Mouse (Mus musculus): ENCODE measurements around the gene Mrtfb.
A peak's percentile ranks its signal among the peaks of the same experiment; 100 is the strongest.

Gene Mrtfb

DNA sequence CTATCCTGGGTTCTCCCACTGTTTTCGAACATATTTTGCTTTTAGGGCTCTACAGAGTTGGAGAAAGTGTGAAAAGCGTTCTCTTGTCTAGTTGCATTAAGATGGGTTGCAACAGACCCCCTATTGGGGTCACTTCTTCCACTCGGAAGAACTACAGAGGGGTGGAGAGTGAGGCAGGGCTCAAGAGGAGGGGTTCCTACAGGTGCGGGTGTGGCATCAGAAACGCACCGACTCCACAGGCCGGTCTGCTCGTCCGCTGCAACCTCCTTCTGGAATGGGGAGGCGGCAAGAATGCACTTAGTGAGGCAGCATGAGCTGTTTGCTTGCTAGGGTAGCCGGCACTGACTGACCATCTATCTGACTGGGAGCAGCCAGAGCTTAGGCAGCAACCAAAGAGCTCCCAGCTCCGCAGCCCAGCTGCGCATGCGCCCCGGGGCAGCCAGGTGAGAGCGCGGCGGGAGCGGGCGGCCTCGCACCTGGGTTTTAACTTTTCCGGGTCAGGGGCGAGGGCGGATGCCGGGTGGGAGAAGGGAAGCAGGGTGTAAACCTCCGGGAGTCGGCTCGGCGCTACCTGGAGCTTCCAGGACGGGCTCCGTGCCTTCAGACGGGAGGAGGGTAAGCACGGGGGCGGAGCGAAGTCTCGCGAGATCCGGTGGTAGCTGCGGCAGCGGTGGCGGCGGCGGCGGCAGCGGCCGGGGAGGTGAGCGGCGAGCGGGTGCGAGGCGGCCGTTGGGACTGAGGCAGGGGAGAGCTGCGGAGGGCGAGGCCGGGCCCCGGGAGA is at the start of gene Mrtfb:
Mrtfb (plus strand) TSS at position 627 of the 781 bp plus-strand sequence.
- peak; percentile 93 for DNase-seq (ENCODE audit: low spot score)

DNA sequence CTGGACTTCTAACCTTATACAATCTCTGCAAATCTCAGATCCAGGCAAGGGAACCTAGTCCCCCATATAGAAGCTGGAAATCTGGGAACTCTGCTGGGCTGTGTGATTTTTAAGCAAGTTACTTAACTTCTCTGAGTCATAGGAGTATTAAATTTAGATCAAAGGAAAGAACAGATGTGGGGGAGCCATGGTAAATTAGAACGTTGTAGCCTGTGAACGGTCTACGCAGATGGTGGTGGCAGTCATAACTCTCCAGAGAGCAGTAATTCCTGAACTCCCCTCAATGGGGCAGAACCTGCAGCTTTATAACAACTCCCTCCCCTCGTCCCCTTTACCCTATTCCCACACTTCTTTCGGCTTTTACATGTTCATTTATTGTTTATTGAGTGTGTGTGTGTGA is 48.6 kb upstream of the Mrtfb start:
- no peak for DNase-seq (ENCODE audit: low spot score)

DNA sequence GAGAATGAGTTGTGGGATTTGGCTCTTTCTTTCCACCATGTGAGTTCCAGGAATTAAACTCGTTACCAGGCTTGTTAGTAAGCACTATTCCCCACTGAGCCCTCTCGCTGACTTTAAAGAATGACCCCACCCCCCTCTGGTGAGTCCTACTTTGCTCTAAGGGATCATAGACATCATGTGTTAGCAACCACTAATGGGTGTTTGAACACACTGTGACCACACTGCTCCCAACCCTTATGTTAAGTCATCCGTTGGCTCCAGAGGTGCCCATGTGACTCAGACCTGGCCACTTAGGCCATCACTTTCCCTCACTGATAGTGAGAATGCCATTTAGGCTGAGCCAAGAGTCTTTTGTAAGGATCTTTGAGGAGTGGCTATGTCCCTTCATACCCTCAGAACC is 48.2 kb upstream of the Mrtfb start:
- peak; percentile 31 for DNase-seq (ENCODE audit: low spot score)

DNA sequence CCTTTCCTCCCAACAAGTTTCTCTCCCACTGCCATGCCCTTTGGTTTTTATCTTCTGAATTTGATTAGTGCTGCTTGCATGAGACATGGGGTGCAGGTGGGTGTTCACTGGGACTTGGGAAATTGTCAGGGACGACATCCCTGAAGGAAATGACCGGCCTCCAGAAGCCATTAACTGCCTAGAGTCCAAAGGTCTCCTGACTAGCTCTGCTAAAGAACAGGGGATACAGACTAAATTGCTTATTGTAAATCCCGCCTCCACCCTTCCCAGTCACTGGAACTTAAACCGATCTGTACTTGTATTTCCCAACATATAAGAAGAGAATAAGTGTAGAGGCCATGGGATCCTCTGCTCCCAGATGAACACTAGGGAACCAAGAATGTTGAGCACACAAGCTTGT is 43.5 kb upstream of the Mrtfb start:
- no peak for DNase-seq (ENCODE audit: low spot score)

DNA sequence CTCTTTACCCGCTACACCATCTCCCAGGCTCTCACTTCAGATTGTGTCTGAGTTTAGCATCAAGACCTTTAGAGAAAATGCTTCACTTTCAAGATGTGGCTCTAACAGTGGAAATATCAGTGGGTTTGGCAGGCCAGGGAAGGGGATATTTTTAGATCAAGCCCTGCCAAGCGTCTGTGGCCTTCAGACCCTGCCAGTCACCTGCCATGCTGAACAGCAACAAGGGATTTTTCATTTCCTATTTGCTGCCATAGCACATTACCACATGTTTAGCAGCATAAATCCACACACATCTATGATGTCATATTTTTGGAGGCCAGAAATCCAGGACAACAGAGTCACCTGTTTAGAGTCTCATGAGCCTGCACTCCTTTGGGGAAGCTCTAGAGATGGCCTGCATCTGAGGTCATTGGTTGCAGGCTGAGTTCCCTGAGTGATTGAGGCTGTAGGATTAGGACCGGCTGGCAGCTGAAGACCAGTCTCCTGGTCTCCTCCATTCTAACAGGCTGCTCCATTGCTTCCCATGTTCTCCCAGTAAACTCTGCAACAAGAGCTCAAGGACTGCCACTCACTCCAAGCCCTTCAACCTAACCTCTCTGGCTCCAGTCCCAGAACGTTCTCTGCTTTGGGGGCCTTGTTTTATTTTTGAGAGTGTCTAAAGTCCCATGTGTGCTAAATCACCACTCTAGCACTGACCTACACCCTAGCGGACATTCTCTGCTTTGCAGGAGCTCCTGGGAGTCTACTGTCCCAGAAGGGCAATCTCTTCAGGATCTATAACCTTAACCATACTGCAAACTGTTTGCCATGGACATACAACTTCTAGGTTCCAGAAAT is 39.9 kb upstream of the Mrtfb start:
- no peak for DNase-seq (ENCODE audit: low spot score)

DNA sequence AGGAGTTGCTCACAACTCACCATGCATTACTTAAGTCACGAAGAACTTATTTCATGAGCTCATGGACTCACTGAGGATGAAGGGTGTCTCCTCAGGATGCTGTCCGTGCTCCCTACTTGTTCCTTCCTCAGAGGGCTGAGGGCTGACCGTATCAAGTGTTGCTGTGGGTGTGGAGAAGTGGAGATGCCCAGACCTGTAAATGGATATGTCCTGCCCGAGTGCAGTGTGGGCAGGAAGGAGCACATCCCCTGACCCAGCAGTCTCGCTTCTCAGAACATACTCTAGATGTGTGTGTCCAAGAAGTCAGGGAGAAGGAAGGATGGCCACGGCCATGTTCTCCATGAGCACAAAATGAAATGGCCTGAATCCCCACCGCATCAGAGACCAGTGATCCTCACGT is 38.3 kb upstream of the Mrtfb start:
- DNase-seq (ENCODE audit: low spot score), result no peak

DNA sequence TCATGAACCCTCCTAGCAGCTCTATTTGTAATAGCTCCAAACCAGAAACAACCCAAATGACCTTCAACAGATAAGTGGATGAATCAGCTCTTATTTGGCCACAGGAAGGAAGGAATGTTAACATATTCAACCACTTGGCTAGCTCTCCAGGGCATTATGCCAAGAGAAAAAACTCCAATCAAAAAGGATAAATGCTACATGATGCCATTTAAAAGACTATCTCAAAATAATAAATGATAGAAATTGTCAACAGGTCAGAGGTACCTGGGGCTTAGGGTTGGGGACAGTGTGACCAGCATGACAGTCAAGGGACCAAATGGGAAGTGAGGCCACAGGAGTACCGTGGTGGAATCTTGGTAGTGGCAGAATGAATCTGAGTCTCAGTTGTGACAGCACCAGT is 34.8 kb upstream of the Mrtfb start:
- DNase-seq (ENCODE audit: low spot score), result no peak

DNA sequence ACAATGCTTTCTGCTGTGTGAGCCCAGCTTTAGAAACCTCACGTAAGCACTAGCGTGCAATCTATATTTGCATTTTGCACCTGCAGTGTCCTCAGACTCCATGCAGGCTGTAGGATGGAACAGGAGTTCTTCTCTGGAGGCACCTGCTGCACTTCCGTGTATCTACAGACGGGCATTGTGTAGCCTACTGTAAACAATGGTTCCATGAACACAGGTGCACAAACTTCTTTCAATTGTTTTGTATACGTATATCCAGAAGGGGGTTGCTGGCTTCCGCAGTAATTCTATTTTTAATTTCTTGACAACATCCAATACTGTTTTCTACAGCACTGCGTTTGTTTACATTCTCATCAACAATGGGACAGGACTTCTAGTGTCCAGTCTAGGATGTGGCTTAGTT is 24.2 kb upstream of the Mrtfb start:
- DNase-seq (ENCODE audit: low spot score), result no peak

DNA sequence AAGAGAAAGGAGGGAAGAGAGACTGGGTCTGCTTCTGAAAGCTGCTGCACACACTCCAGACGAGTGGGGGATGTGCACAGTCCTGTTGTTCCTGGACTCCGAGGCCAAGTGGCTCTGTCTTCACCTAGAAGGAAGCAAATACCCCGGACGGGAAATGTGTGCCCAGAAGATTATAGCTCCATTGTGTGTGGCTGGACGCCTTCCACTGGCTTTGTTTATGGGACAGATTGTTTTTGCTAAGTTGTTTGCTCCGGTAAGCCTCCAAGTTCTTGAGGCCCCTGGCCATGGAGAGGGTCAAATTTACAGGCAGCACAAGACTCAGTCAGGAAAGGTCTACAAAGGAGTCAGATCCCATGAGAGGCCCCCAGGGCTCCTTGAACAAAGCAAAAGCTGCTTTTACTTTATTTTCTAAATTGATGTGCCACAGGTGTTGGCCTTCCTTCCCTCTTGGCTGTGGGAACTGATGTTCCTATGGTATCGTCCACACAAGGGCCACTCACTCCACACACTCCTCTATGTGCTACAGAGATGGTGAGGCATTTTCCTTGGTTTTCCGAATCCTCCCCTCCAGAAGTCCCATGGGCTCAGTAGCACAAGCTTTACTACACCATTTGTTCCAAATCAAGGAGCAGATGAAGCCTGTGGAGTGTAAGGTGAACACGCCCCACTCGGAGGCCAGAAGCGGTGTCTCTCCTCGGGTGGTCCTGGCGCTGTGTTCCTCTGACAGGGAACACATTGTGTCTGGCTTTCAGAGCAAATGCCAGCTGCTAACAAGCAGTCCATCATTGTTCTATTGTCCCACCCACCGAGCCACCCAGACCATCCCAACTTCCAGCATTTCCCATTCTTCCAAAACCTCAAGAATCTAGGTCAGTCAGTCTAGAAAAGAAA is 23.1 kb upstream of the Mrtfb start:
- DNase-seq (ENCODE audit: low spot score), result peak; percentile 62

DNA sequence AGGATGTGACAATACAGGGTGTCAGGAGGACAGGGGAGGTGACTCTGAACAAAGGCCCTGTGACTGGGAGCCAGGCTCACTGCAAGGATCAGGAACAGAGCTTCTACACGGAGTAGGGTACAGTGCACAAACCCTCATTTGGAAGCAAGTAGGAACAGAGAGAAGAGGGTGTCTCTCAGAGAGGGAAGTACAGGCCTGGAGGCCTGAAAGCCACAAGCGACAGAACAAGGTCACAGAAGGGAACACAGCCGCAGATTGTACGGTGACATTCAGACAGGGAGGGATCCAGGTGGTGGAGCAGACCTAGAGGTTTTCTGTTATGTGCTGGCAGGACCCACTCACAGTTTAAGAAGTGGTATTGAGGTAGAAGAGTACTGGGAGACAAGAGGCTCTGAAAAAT is 17.2 kb upstream of the Mrtfb start:
- DNase-seq (ENCODE audit: low spot score), result no peak

DNA sequence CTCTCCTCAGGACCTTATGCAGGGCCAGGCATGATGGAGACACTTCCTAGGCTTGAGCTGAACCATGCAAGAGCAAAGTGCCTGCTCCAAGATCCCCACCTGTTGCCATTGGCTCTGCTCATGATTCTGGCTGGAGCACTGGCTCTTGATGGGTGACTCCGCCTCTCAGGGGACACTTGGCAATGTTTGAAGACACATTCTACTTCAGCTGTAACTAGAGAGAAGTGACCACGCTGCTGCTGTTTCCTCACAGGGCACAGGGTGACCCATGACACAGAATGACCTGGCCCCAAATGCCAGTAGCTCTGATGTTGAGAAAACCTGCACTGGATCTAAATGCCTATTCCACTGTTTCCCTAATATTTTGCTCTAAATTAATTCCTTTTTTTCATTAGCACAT is 16.7 kb upstream of the Mrtfb start:
- no peak for DNase-seq (ENCODE audit: low spot score)

DNA sequence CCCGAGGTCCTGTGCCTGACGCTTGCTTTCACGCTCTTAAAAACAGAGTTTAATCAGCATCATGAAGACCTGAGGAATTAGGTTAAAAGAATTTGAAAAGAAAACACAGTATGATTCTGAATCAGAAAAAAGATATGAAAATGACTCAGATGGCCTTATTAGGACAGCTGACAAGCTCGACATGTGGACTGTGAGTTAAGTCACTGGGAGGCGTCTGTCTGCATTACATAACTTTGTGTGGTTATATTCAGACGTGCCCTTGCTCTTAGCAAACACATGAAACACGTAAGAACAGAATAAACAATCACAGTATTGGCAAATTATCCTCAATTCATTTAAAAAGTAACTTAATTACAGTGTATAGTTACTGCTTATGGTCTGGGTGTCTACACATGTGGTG is 16.0 kb upstream of the Mrtfb start:
- no peak for DNase-seq (ENCODE audit: low spot score)

DNA sequence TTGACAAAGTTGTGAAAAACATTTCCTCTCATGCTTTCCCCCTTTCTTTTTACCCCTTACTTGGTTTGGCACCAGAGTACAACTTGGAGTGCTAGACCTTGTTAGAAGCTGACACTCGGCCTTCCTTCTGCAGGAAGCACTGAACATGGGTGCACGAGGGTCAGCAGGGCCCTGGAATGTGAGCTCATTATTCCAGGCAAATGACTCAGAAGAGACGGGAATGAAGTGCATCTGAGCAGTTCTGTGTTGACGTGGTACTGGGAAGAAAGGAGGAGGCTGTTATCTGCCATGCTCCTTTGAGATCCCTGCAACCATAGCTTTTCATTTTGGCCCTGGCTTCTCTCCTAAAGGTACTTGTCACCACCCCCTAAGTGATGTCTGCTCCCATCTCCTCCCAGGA is 10.6 kb upstream of the Mrtfb start:
- DNase-seq (ENCODE audit: low spot score), result peak; percentile 27

DNA sequence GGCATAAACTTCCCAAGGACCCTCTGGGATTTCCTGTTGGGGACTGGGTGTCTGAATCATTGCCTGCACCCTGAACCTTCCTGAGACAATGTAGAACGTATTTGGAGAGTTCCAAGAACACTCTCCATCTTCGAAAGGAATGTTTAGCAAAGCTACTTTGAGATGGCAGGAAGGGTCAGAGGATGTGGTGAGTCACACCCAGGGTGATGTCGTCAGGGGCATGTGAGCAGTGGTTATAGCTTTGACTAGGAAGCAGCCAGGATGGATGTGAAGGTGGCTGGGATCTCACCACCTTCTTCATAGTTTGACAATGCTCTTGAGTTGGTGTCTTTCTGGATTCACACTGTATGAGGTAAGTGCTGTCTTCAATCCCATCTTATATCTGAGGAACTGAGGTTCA is 9.4 kb upstream of the Mrtfb start:
- no peak for DNase-seq (ENCODE audit: low spot score)

DNA sequence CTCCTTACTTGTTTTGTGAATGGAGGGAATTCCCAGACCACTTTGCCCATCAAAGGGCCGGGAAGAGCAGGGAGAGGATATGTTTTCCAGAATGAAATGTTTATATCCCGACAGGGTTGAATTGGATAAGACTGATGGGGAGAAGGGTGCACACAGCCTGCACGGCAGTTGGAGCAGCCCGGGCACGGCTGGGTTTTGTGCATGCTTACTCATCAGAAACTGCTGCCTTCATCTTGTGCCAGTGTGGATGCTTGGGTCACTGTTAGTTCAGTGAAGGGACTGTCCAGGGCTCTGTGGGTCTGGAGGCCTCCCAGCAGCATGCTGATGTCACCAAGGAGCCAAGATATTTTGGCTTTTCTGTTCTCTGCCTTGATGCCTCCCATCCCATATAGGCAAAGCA is 6.2 kb upstream of the Mrtfb start:
- no peak for DNase-seq (ENCODE audit: low spot score)

DNA sequence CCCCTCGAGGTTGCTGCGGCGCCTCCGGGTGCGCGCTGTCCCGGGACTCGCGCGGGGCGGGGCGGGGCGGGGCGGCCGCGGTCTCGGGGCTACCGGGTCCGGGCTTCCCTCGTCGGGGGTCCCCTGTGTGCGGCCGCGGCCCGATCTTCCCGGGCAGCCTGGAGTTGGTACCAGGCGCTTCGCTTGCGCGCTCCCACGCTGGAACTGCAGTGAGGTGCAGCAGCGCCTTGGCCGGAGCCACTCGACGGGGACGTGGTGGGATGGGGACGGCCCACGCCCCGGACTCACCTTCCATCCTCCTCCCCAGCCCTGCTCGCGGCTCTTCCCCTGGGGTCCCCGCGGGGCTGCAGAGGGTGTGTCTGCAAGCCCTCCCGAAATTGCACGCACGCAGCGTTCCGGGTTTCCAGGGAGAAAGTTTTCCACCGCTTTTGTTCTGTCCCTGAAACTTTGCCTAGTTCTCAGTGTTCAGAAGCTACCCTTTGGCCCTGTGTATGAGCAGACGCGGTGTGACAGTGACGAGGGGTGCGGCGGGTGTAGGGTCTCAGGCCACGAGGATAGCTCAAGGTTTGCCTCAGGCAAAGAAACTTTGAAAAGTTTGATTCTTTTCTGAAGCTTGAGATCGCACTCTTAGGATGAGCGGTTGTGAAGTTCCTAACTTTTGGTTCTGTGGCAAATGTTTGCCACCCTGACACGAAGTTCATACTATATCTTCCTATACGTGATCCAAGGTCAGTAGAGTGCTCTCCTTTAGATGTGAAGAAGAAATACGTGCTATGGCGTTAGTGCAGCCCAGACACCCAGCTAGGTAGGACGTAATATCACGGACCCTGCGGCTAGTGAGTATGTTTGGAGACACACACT is 616 bp downstream of the Mrtfb start:
- peak; percentile 51 for DNase-seq (ENCODE audit: low spot score)

DNA sequence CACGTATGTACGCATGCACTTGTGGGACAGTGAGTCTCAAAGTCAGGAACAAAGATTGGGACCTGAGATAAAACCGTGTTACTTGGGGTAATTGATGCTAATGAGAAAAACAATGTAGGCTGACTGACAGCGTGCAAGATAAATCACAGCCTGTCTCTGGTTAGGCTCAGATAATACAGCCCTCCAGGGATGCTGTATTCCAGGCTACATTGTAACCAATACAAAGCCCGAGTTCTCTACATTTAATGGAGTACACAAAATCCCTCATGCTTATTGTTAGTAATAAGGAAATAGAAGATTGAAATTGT is 1.2 kb downstream of the Mrtfb start:
- peak; percentile 5 for DNase-seq (ENCODE audit: low spot score)

DNA sequence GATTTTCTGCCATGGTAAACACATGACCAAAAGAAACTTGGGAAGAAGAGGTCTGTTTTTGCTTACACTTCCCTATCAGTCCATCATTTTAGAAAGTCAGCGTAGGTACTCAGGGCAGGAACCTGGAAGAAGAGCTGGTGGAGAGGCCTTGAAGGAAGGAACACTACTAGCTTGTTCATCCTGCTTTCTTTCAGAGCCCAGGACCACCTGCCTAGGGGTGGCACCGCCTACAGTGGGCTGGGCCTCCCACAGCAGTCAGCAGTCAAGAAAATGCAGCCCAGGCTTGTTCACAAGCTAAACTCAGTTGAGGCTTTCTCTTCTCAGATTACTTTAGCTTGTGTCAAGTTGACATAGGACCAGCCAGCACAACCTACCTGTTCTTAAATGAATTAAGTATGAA is 2.7 kb downstream of the Mrtfb start:
- no peak for DNase-seq (ENCODE audit: low spot score)

DNA sequence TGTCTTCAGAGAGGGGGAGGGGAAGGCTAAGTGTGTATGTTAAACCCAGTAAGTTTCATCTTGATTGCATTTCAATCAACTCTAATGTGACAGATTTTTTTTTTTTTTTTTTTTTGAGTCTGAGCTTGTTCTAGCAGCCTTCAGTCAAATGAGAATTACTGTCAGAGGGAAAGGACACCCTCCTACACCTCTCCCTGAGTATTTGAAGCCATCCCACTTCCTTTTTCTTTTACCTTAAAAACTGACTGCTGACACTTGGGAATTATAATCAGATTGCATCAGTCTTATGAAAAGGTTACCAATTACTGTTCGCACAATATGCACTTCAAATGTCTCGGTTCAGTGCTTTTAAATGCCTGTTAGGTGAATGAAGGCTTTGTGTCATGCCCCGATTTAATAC is 10.0 kb downstream of the Mrtfb start:
- DNase-seq (ENCODE audit: low spot score), result no peak

DNA sequence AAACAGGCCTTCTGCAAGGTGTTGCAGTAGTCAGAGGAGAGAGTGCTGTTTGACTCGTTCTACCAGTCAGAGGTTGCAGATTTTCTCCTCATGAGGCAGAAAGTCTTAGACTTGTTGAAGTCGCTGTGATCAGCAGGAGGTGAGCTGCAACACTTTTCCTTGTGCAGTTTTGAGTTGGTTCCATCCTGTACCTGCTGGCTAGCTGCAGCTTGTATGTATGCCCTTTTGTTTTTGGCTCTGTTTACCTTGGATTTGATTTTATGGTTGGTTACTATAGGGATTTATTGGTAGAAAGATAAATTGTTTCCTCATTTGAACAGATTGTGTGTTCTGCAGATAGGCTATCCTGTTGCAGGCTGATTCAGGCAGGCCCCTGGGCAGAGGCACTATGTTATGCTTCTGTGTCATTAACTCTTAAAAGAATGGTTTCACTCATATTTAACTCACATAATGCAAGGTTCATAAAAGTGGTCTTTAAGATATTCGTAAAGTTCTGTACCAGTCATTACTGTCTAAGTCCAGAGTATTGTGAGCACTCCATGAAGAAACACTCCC is 11.1 kb downstream of the Mrtfb start:
- no peak for DNase-seq (ENCODE audit: low spot score)

DNA sequence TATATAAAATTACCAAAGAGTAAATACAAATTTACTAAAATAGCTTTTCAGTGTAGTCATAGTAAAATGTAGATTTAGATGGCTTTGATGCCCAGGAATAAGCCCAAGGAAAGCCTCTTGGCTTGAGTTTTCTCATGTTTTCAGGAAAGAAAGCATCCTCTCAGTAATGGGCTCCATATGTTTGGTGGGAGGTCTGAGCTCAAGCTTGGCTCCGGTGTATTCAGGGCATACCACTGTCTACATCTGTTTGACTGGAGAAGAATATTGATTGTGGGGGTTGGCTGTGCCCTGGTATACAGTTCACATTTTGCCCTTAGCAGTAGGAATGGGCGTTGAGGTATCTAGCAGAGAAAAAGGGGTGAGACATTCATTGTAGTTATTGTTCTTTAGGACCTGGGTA is 13.1 kb downstream of the Mrtfb start:
- DNase-seq (ENCODE audit: low spot score), result no peak

Data from retina, embryonic 14.5 days (tissue).